Mouse (Mus musculus) layer of hippocampus, adult 18-20 months (tissue): ENCODE results near the gene Nsf. TPM values are rescaled to one million over a fixed set of nuclear protein-coding genes. Genes with fewer than 3 reads are reported as not detected.
A peak's percentile ranks its signal among the peaks of the same experiment; 100 is the strongest.
"Not testable (repeated sequence)": the region's sequence is repeated elsewhere in the genome, so short reads cannot be mapped to it uniquely, and the experiment has no call there.

Experiments
- DNase-seq, 2 experiments: peaks; one replicate each; pipeline ENCODE4 v3.0.0; 2022; ENCODE audit warnings: low spot score in 2 of 2
- total RNA-seq, 2 experiments: library from RNA; stranded (reverse); gene quantifications; 2 replicates each; pipeline ENCODE4 v1.2.3; 2021

Gene Nsf
- total RNA-seq, 2 experiments from 2014 or later = 1,253 to 1,269 TPM

DNA sequence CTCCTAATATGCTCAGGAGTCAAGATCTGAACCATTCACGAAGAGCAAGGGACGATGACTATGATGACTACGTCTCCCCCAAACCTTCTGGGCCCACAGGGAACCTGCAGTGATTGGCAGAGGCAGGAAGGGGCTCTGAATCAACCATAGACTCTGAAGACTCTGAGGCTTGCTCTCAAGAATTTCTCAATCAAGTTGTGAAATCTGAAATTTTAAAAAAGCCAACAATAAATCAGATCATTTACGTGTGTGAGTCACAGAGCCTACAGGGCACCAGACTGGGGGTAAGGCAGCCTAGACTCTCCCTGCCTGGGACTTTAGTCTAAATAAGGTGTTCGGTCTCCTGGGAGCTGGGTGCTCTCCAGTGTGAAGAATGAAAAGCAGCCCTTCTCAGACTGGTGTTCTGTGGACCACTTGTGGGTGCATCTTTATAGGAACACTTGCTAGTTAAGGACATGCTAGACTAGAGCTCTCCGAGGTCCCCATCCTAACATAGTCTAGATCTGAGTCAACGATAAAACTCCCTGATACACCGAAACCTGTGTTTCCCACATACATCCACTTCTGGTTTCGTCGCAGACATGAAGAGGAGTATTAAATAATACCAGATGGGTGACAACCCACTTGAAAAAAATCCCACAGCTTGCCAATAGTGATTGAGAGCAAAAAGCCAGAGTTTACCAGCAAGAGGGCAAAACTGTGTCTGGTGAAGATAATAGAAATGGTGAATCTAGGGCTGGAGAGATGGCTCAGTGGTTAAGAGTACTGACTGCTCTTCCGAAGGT is 56.7 kb downstream of the Nsf start:
- peak in 1 of 2 experiments; percentile 60 for DNase-seq

DNA sequence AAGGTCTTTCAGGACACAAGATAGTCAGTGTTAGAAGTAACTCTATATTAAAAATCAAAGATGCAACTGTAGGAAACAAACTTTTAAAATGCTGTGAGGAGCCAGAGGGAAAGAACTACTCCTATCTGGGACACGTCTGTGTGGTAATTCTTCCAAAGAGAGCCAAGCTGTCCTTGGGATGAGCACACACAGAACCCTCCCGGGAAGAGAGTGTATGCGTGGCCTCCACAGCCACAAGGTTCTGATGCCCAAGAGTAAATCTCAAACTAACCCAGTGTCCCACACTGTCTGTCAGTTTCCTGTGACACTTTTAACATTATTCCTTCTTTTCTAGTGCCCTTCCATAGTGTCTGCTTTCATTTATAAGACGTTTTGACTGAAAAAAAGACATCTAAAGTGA is 57.8 kb downstream of the Nsf start:
- DNase-seq = no peak

DNA sequence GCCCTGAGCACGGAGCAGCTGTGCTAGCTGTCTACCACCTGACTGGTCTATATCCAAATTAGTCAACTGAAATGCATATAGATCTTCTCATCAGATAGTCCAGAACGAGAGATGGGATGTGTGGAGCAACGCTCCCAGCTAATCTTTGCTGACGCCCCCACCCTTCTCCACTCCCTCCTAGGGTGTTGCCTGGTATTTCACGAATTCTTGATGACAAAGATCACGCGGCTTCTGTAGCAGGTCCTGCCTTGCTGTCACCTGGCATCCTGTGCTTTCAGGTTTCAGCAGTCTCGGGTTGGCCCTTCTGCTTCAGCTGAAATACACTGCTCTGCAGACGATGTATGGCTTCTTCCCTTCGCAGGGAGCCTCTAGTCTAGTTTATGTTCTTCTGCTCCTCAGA is 61.0 kb downstream of the Nsf start:
- no peak for DNase-seq

DNA sequence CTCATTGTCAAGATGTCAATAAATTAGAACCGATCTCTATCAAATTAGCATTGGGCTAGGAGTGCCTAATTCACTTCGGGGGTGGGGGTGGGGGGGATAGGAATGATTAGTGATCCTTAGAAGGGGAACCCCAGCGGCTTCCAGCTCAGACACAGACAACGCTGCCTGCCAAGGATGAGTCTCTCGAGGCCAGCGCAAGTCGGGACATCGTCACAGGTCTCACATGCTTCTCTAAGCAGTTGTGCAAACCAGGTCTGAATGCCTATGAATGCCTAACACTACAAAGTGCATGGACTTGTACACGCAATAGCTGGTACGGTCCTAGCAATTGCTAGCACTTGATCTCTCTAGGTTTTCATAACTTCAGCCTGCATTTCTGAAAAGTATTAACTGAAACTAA is 62.1 kb downstream of the Nsf start:
- DNase-seq = no peak

DNA sequence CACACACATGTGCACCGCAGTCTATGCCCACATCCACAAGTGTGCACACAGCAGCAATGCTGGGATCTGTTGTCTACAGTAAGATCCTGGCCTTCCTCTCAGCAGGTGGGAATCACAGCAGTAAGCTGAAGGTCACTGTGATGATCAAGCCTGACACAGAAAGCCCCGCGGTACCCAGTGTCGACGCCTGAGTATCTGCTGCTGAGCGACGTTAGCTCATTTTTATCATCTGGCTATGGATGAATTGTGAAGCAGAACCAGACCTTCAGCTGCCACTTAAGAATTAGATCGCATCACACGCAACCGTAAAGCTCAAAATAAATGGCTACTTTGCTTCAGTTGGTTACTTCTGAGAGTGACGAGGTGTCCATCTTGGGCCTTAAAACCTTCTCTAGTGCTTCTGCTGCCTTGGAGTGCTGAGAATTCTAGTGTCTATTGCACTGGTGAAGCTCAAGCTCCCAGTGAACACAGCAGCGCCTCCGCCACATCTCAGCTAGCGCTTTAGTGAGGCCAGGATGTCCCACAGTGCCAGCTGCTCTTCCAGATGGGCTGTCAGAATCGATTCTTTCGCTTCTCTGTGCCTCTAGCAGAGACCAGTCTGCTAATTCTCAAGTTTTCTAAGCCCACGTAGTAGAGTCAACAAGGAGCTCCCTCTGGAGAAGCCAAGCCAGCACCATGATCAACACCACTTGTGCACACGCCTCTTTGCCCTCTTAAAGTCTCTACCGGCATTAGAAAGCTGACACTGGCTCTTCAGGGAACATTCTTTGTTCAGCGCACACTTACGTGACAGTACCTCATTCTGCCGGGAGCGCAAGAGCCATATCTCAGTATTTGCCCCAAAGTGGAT is 63.3 kb downstream of the Nsf start:
- DNase-seq = peak; percentile 69 to 74

GRCm38 (mm10) chr11:103887724-103888410 is 66.0 kb downstream of the Nsf start:
- DNase-seq = no peak

DNA sequence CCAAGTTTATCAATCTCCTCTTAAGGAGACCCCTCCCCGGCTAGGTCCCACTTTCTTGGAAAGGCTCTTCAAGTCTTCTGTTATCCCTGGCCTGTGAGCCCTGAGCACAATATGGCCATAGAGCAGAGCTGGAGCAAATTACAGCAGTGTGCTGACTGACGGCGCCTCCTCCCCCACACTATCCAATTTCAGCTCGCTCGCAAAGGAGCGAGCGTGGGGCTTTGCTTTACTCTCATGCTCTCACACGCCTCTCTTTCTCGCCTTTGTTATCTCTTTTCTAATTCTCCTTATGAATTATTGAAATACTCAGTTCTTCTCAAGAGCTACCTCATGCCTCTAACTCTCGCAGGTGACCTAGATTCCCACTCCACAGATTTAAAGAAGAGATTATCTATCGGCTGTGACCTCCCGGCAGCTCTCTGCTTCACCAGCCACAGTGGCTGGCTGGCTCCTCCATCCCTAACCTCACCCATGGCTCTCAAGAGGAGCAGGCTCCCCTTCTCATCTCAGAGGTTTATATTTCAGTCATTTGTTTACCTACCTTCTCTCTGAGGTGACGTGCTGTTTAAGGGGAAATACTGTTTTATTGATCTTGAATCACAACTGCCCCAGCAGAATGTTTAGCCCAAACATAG is 69.0 kb downstream of the Nsf start:
- peak in 1 of 2 experiments; percentile 54 for DNase-seq

DNA sequence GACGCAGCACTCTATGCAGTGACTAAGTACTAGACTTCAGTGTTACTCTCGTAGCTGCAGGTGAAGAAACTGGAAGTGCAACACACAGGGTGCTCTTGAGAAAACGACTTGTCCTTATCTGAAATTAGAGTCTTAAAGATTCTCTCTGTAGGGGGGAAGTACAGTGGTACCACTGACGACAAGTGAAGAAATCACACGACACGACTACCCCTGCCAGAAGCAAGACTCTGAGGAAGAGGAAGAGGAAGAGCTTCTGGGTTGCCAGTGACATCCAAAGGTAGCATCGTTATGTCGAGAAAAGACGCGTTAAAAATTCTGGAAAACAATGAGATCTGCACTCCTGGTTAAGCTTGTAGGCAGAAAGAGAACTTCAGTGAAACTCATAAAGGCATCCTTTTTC is 70.1 kb downstream of the Nsf start:
- DNase-seq = no peak

GRCm38 (mm10) chr11:103879476-103879875 is 74.4 kb downstream of the Nsf start:
- DNase-seq = not testable (repeated sequence)

DNA sequence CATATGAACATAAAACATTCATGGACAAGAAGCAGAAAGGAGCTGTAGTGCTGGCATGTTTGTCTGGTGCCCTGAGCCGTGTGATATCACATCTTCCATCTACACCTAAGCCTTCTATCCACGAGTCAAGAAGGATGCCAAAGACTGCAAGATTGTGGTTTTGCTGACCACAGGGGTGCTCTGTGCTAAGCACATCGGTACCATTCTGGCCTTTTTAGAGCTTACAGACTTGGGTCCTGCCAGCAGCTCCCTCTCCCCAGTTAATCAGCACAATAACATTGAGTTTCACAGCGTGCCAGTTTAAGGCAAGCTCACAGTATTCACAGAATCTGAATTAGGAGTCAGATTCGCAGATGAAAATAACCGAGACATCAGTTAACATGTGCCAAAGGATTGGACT is 75.4 kb downstream of the Nsf start:
- DNase-seq = no peak

GRCm38 (mm10) chr11:103870352-103870751 is 83.5 kb downstream of the Nsf start:
- DNase-seq = no peak

DNA sequence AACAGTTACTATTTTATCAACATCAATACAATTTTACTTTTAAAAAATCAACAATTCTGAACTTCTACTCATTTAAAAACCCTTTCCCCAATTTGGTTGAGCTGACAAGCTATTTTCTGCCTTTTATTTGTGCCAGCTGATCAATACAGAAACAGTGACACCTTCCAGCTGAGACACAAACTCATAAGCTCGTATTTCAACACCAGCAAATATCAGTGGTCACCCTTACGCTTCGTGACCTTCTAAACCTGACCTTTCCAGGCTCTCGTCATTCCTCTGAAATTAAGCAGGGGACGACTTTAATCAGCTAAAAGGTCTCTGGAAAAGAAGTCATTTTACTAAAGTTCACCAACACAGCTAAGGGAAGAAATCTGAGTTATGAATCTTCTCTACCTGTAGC is 86.2 kb downstream of the Nsf start:
- no peak for DNase-seq

GRCm38 (mm10) chr11:103865346-103865745 is 88.5 kb downstream of the Nsf start:
- DNase-seq = no peak

DNA sequence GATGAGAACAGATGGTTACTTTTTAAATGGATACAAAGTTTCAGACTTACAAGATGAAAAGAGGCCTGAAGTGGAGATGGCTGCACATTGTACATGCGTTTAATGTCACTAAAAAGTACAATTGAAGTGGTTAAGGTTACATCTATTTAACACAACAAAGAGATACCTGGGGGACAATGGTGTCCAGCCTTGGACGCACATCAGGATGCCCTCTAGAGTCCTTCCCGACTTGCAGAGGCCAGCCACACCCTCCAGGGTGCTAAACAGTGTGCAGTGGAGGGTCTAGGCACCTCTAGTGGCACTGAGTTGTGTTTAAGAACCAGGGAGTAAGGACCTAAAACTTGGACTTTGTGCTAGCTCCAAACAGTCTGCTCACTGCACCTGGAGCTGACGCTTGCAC is 89.4 kb downstream of the Nsf start:
- DNase-seq = no peak

GRCm38 (mm10) chr11:103862951-103863350 is 90.9 kb downstream of the Nsf start:
- DNase-seq = no peak

DNA sequence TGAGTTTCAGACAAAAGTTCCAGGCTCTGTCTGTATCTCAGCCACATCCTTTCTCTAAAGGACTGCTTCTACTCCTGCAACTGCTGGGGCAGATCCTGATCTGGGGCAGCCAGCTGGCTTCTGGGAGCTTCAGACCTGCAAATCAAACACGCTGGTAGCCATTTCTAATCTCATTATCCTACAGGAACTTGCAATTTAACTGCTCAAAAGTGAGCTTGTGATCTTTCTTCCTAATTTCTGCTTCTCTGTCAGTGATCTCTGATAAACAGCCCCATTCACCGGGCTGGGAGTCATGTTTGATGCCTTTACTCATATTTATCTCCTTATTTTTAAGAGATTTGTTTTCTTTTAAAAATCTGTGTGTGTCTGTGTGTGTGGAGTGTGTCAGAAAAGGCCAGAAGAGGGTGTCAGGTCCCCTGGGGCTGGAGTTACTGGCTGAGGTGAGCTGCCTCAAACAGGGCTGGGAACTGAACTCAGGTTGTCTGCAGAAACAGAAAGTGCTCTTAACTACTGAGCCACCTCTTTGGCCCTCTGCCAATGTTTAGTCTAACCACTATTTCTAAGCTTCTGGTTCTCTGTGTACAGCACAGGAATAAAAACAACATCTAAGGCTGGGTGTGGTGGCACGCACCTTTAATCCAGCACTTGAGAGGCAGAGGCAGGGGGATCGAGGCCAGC is 93.8 kb downstream of the Nsf start:
- no peak for DNase-seq

DNA sequence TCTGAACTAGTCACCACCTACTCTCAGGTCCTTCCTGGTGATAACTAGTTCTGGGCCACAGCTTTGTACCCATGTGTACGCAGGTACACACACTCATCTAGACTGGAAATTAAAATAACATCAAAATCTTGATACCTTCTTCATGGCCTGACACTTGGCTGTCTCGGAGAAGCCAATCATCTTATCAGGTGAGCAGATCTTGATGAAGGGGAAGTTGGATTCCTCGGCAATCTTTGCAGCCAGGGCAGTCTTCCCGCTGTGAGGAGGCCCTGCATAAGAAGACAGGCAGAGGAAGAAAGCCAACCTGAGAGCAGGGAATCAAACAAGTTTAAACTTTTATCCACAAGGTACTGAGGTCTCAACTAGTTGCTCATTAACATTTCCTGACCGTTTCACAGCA is 95.1 kb downstream of the Nsf start:
- no peak for DNase-seq

GRCm38 (mm10) chr11:103856641-103857040 is 97.2 kb downstream of the Nsf start:
- no peak for DNase-seq

GRCm38 (mm10) chr11:103854294-103854693 is 99.6 kb downstream of the Nsf start:
- no peak for DNase-seq

- no peak for DNase-seq
These were observed 100.5 kb downstream of the Nsf start for GRCm38 (mm10) chr11:103853284-103853920.
